Mouse (Mus musculus) hindbrain, embryonic 11.5 days (tissue): ENCODE data around the gene Tom1. TPM values are rescaled to one million over a fixed set of nuclear protein-coding genes. Genes with fewer than 3 reads are reported as not detected.

ENCODE experiments used
- ATAC-seq: fragments of 200-750 bp; cut with Nextera tagmentation; 2 replicates; pipeline ENCODE4 v1.8.0; 2017; ENCODE audit warnings: mild to moderate bottlenecking, moderate TSS enrichment, moderate library complexity; ENCODE audit not compliant: low FRiP score
- DNase-seq: peaks from one replicate; pipeline ENCODE4 v3.0.0-alpha.2; 2015; ENCODE audit warnings: low spot score
- H3K27ac ChIP-seq: fragments of 300-500 bp; sonication (generic); 2 replicates; pipeline ENCODE4 v1.5.1; 2014; ENCODE audit warnings: mild to moderate bottlenecking, low read depth, low read length
- H3K27me3 ChIP-seq: fragments of 300-500 bp; sonication (generic); 2 replicates; pipeline ENCODE4 v1.6.1; 2014; ENCODE audit warnings: mild to moderate bottlenecking, low read length, moderate library complexity, mixed read lengths; ENCODE audit not compliant: control insufficient read depth, insufficient read depth
- H3K36me3 ChIP-seq: fragments of 300-500 bp; sonication (generic); 2 replicates; pipeline ENCODE4 v1.6.1; 2014; ENCODE audit warnings: mild to moderate bottlenecking, low read length, moderate library complexity, mixed read lengths; ENCODE audit not compliant: control insufficient read depth, insufficient read depth
- H3K4me1 ChIP-seq: fragments of 300-500 bp; sonication (generic); replicated peaks from 2 replicates; pipeline ENCODE4 v1.6.1; 2014; ENCODE audit warnings: low read length, mixed read lengths; ENCODE audit not compliant: control insufficient read depth, insufficient read depth
- H3K4me2 ChIP-seq: fragments of 300-500 bp; sonication (generic); replicated peaks from 2 replicates; pipeline ENCODE4 v1.6.1; 2014; ENCODE audit warnings: mild to moderate bottlenecking, low read depth, low read length
- H3K4me3 ChIP-seq: fragments of 300-500 bp; sonication (generic); 2 replicates; pipeline ENCODE4 v1.5.1; 2014; ENCODE audit warnings: low read depth, low read length
- H3K9ac ChIP-seq: fragments of 300-500 bp; sonication (generic); 2 replicates; pipeline ENCODE4 v1.6.1; 2014; ENCODE audit warnings: low read depth, low read length
- H3K9me3 ChIP-seq: fragments of 300-500 bp; sonication (generic); 2 replicates; pipeline ENCODE4 v1.6.1; 2016; ENCODE audit warnings: low read length; ENCODE audit not compliant: control insufficient read depth
- WGBS: fragments of 180-500 bp; shearing (Covaris S2); extraction: QIAGEN DNeasy Blood & Tissue Kit; methylation state at CpG from one replicate; pipeline ENCODE4 v1.1.7; 2014; 5-methylcytosine and 5-hydroxymethylcytosine counted together
- polyA plus RNA-seq: library from polyadenylated mRNA; unstranded; fragments of >200 nt; fragmentation: Nextera tagmentation; extraction: Ambion mirVana; gene quantifications from 2 replicates; pipeline ENCODE4 v1.2.1, GENCODE M21; 2014

Gene Tom1
- polyA plus RNA-seq, 1 experiment from 2014 or later: 25.2 TPM

GRCm38 (mm10) chr8:75013557-75013956, 19.9 kb upstream of the Tom1 start:
- Histone ChIP-seq H3K9ac (no peak overlapping the region), H3K36me3 (peaks cover 2% of the 10 kb centered on the region; the same call in 1 of the 2 replicates), H3K27ac (no peak overlapping the region), H3K27me3 (no peaks in the 10 kb centered on the region), H3K4me3 (no peak overlapping the region), H3K9me3 (no peaks in the 10 kb centered on the region), H3K4me2 (no peak overlapping the region), H3K4me1 (no peaks in the 10 kb centered on the region)
- 45% methylated on average over 2 of the region's 2 CpGs for WGBS
- ATAC-seq (no peak), DNase-seq (no peak)

GRCm38 (mm10) chr8:75013964-75014363, 19.5 kb upstream of the Tom1 start:
- no peak overlapping the region for H3K4me3 ChIP-seq
- no peaks in the 10 kb centered on the region for H3K27me3 ChIP-seq
- H3K9me3 ChIP-seq: no peaks in the 10 kb centered on the region
- ATAC-seq (no peak), DNase-seq (no peak)
- H3K4me1 ChIP-seq: no peaks in the 10 kb centered on the region
- peaks cover under 1% of the 10 kb centered on the region; the same call in 1 of the 2 replicates for H3K36me3 ChIP-seq
- H3K27ac ChIP-seq: no peak overlapping the region
- H3K9ac ChIP-seq: no peak overlapping the region
- 80% methylated on average over 3 of the region's 3 CpGs for WGBS
- H3K4me2 ChIP-seq: no peak overlapping the region

GRCm38 (mm10) chr8:75015981-75016380, 17.5 kb upstream of the Tom1 start:
- 46% methylated on average over 2 of the region's 2 CpGs for WGBS
- H3K27ac ChIP-seq: no peak overlapping the region

GRCm38 (mm10) chr8:75016422-75016821, 17.1 kb upstream of the Tom1 start:
- no peak for DNase-seq
- no peaks in the 10 kb centered on the region for H3K9me3 ChIP-seq

More at GRCm38 (mm10) chr8:75015981-75016380, 17.5 kb upstream of the Tom1 start:
- no peak overlapping the region for H3K4me3 ChIP-seq
- H3K4me1 ChIP-seq: no peaks in the 10 kb centered on the region
- H3K36me3 ChIP-seq: no peaks in the 10 kb centered on the region
- ATAC-seq (no peak), DNase-seq (no peak)
- no peaks in the 10 kb centered on the region for H3K9me3 ChIP-seq
- no peaks in the 10 kb centered on the region for H3K27me3 ChIP-seq
- H3K4me2 ChIP-seq: no peak overlapping the region
- H3K9ac ChIP-seq: no peak overlapping the region

GRCm38 (mm10) chr8:75018274-75018972, 15.1 kb upstream of the Tom1 start:
- Histone ChIP-seq H3K4me2 (no peak overlapping the region), H3K4me3 (no peak overlapping the region), H3K27ac (no peak overlapping the region), H3K4me1 (no peaks in the 10 kb centered on the region), H3K36me3 (peaks cover 4% of the 10 kb centered on the region; the same call in 1 of the 2 replicates), H3K9ac (no peak overlapping the region), H3K27me3 (no peaks in the 10 kb centered on the region), H3K9me3 (no peaks in the 10 kb centered on the region)
- DNase-seq: no peak
- 31% methylated on average over 5 of the region's 5 CpGs for WGBS
- no peak for ATAC-seq

More at GRCm38 (mm10) chr8:75016422-75016821, 17.1 kb upstream of the Tom1 start:
- Histone ChIP-seq H3K4me1 (no peaks in the 10 kb centered on the region), H3K9ac (no peak overlapping the region), H3K4me2 (no peak overlapping the region), H3K36me3 (no peaks in the 10 kb centered on the region), H3K27ac (no peak overlapping the region), H3K4me3 (no peak overlapping the region), H3K27me3 (no peaks in the 10 kb centered on the region)
- no peak for ATAC-seq
- 96% methylated on average over 1 of the region's 1 CpGs for WGBS

- Histone ChIP-seq H3K9me3 (no peaks in the 10 kb centered on the region), H3K4me1 (no peaks in the 10 kb centered on the region), H3K27ac (no peak overlapping the region), H3K9ac (no peak overlapping the region), H3K4me2 (no peak overlapping the region), H3K27me3 (no peaks in the 10 kb centered on the region), H3K4me3 (no peak overlapping the region), H3K36me3 (peaks cover 12% of the 10 kb centered on the region)
- DNase-seq: no peak
- ATAC-seq: no peak
- 93% methylated on average over 3 of the region's 3 CpGs for WGBS
Measured at GRCm38 (mm10) chr8:75023660-75024316, 9.7 kb upstream of the Tom1 start.

GRCm38 (mm10) chr8:75025809-75026208, 7.7 kb upstream of the Tom1 start:
- no peaks in the 10 kb centered on the region for H3K9me3 ChIP-seq
- no peaks in the 10 kb centered on the region for H3K27me3 ChIP-seq
- ATAC-seq (no peak), DNase-seq (no peak)
- H3K9ac ChIP-seq: no peak overlapping the region
- peaks cover 12% of the 10 kb centered on the region for H3K36me3 ChIP-seq
- WGBS: 88% methylated on average over 4 of the region's 4 CpGs
- H3K4me3 ChIP-seq: no peak overlapping the region
- H3K4me2 ChIP-seq: no peak overlapping the region
- H3K27ac ChIP-seq: no peak overlapping the region
- H3K4me1 ChIP-seq: no peaks in the 10 kb centered on the region

- no peak overlapping the region for H3K9ac ChIP-seq
- DNase-seq (no peak), ATAC-seq (no peak)
- no peaks in the 10 kb centered on the region for H3K9me3 ChIP-seq
- H3K4me2 ChIP-seq: no peak overlapping the region
- 98% methylated on average over 3 of the region's 3 CpGs for WGBS
- no peaks in the 10 kb centered on the region for H3K4me1 ChIP-seq
- no peaks in the 10 kb centered on the region for H3K27me3 ChIP-seq
- no peak overlapping the region for H3K4me3 ChIP-seq
- peaks cover 3% of the 10 kb centered on the region; the same call in 1 of the 2 replicates for H3K36me3 ChIP-seq
- no peak overlapping the region for H3K27ac ChIP-seq
Measured at GRCm38 (mm10) chr8:75030453-75031024, 3.0 kb upstream of the Tom1 start.
